Mouse (Mus musculus): ENCODE data around the gene Iqub. TPM values are rescaled to one million over a fixed set of nuclear protein-coding genes. Genes with fewer than 3 reads are reported as not detected.

Gene Iqub
- polyA plus RNA-seq (2014; fragmentation: Illumina TruSeq; extraction: RNeasy Lipid Tissue Mini Kit (QIAGEN cat#74804); ENCODE audit: low replicate concordance) = 0.11 TPM

DNA sequence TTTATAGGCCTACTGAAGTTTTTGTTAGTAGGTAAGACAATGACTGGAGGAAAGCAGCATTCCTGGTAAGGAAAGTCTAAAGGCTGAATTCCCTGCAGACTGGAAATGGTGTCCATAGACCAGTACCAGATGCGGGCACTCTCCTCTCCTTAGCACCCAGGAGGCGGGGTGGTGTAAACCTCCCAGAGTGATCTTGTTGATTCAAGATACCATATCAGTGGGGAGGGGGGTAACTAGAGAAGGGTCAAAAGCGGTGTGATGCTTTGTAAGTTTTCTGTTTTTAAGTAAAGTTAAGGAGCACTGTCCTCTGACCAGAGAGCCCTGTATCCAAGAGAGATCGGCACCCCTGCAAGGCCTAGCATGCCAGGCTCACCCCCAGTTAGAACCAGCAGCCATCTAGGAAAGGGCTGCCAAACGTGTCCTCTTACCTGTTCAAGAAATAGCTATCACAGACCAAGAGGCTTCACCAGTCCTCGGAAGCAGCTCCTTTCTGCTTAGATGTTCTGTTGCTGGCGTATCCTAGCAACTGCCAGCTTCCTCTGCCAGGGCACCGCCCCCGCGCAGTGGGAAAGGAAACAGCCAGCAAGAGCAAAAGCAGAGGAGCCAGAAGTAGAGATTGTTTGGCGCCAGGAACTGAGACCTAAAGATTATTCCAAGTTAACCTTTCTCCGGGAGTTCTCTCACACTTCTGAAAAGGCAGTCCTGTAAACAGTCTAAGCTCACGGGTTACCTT lies at the start of gene Iqub:
TSS of gene Iqub (minus strand) at position 516 of the 733 bp plus-strand sequence.

DNA sequence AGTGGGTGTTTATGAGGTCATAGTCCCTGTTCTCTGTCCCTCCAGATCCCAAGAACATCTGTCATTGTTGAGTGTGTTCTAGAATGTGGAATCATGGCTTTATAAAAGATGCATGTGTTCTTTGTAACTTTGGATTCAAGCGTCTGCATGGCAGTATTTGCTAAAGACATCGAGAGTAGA lies 13.1 kb upstream of the Iqub start, which contains the start of gene Asb15:
TSS of gene Asb15 (plus strand) at position 81 of the 180 bp plus-strand sequence.

DNA sequence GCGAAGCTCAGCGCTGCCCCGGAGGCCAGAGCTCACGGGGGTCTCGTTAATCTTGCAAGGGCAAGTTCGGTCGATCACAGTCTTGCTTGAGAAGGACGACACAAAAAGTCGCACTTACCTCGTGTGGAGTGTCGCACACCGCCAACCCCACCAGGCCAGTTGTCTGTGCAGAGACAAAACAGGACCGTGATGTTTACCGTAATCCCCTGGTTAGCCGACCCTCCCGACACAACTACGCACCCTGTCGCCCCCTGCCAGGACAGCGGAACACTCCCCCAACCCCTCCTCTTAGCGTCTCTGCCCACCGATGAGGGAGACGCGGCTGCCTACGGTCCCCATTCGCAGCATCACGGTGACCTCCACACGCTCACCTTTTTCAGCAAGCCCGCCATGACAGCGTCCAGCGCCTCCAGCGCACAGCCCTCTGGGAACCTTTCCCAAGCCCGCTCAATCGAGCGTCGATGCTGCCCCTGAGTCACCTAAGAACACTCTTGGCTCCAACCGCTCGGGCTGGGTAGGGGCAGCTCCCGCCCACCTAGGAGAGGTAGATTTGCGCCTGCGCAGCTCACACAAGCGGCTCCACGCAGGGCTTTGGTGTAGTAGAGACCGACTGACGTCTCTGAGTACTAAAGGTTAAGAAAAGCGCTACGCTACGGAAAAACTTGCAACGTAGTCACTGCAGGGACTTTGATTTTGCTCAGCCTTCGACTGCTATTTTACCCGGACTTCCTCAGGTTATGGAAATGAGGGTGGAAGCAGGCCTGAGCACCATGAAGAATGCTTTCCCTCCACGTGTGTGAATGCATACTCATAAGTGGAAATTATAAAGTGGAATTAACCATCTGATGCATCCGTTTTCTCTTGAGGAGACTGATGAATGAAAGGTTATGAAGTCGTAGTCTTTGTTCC lies 12.5 kb upstream of the Iqub start, which contains the start of gene Ndufa5:
TSS of gene Ndufa5 (minus strand) at position 859 of the 909 bp plus-strand sequence.

Other genes starting within 250 kb of the Iqub start
- 343 TPM for gene Ndufa5, start 12.9 kb upstream of the Iqub start, polyA plus RNA-seq (2014; fragmentation: Illumina TruSeq; extraction: RNeasy Lipid Tissue Mini Kit (QIAGEN cat#74804); ENCODE audit: low replicate concordance)
- not detected for gene Asb15, start 13.1 kb upstream of the Iqub start, polyA plus RNA-seq (2014; fragmentation: Illumina TruSeq; extraction: RNeasy Lipid Tissue Mini Kit (QIAGEN cat#74804); ENCODE audit: low replicate concordance)
- gene Lmod2, start 82.7 kb upstream of the Iqub start, polyA plus RNA-seq (2014; fragmentation: Illumina TruSeq; extraction: RNeasy Lipid Tissue Mini Kit (QIAGEN cat#74804); ENCODE audit: low replicate concordance) = not detected
- gene Wasl, start 149.9 kb upstream of the Iqub start, polyA plus RNA-seq (2014; fragmentation: Illumina TruSeq; extraction: RNeasy Lipid Tissue Mini Kit (QIAGEN cat#74804); ENCODE audit: low replicate concordance) = 183 TPM
- gene Hyal6, start 218.2 kb upstream of the Iqub start, polyA plus RNA-seq (2014; fragmentation: Illumina TruSeq; extraction: RNeasy Lipid Tissue Mini Kit (QIAGEN cat#74804); ENCODE audit: low replicate concordance) = not detected
- not detected for gene Hyal4, start 233.3 kb upstream of the Iqub start, polyA plus RNA-seq (2014; fragmentation: Illumina TruSeq; extraction: RNeasy Lipid Tissue Mini Kit (QIAGEN cat#74804); ENCODE audit: low replicate concordance)

Data from small intestine, adult 10 weeks (tissue).